Comparison of ENCODE assay signal across 12 mouse cellular contexts in the genomic region with DNA sequence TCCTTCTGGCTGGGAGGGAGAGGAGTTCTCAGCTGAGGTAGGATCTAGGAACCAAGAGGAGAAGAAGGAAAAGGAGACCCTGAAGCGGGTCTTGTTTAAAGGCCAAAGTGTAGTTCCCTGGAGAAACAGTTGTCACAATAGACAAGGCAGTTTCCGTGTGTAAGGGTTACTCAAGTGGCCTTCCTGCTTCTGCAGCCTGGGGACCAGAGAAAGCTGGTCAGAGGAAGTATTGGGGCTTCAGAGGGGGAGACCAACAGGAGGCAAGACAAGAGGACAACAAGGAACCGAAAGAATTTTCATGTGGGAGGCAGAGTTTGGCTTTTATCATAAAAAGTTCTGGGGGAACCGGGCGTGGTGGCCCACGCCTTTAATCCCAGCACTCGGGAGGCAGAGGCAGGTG. TPM values are rescaled to one million over a fixed set of nuclear protein-coding genes. Genes with fewer than 3 reads are reported as not detected.
DNase-seq lines count a peak whose midpoint lies in the region; ATAC-seq and TF ChIP-seq lines count a peak whose summit lies in the region.
"Had no signal": no experiment of that assay in that cellular context is flagged by ENCODE, and none has a peak within 500 bp of the region (broad histone marks: within the 10 kb centered on the region; RNA-seq: fewer than 3 reads in every experiment).

No protein-coding gene starts in this region.

- WGBS in liver, postnatal 0 days (ENCODE audit: insufficient replicate concordance): 42% methylated on average over 7 of the region's 7 CpGs
- WGBS in forebrain, embryonic 12.5 days: 90% methylated on average over 7 of the region's 7 CpGs

- no peaks in the 10 kb centered on the region for H3K36me3 ChIP-seq in liver, postnatal 0 days (replicated peaks; ENCODE audit: insufficient read depth, low read length)
- H3K36me3 ChIP-seq in forebrain, embryonic 12.5 days (replicated peaks): no peaks in the 10 kb centered on the region
- H3K36me3 ChIP-seq: limb, embryonic 13.5 days had no signal

- peak overlapping the region; percentile 74 for H3K27ac ChIP-seq in liver, postnatal 0 days (ENCODE audit: low read depth)
- H3K27ac ChIP-seq in forebrain, embryonic 12.5 days: no peak overlapping the region
- H3K27ac ChIP-seq: limb, embryonic 13.5 days had no signal

- TF ChIP-seq EP300 in liver, postnatal 0 days (IDR thresholded peaks at IDR 0.05; ENCODE audit: low read depth): no peak

- no peak for TF ChIP-seq CTCF in liver, postnatal 0 days (IDR thresholded peaks at IDR 0.05; ENCODE audit: low read depth)

- no peak overlapping the region for H3K9ac ChIP-seq in liver, postnatal 0 days (replicated peaks)
- H3K9ac ChIP-seq in forebrain, embryonic 12.5 days: no peak overlapping the region
- H3K9ac ChIP-seq: limb, embryonic 13.5 days had no signal

- H3K9me3 ChIP-seq in liver, postnatal 0 days (ENCODE audit: low read length): no peaks in the 10 kb centered on the region
- peaks cover 13% of the 10 kb centered on the region; the same call in 1 of the 2 replicates for H3K9me3 ChIP-seq in forebrain, embryonic 12.5 days

- no peak overlapping the region for H3K4me2 ChIP-seq in liver, postnatal 0 days (ENCODE audit: low read depth, low read length)
- H3K4me2 ChIP-seq in forebrain, embryonic 12.5 days: no peak overlapping the region
- H3K4me2 ChIP-seq: limb, embryonic 13.5 days had no signal

- no peaks in the 10 kb centered on the region for H3K27me3 ChIP-seq in liver, postnatal 0 days (ENCODE audit: insufficient read depth, low read length)
- no peaks in the 10 kb centered on the region for H3K27me3 ChIP-seq in forebrain, embryonic 12.5 days
- H3K27me3 ChIP-seq: limb, embryonic 13.5 days had no signal

- DNase-seq in kidney, adult 9 months: peak; percentile 11
- no peak for DNase-seq in kidney, adult 11 months
- DNase-seq in spleen, postnatal 36 days (ENCODE audit: low spot score in 2 of 2): peak; percentile 60 to 66
- DNase-seq in spleen, adult 12 weeks (ENCODE audit: low spot score): no peak
- DNase-seq in liver, postnatal 0 days: no peak
- DNase-seq in gastrocnemius, postnatal 10 days: no peak
- DNase-seq: cerebellum, adult 9-11 months; thymus, postnatal 4 days had no signal

- H3K4me3 ChIP-seq in liver, postnatal 0 days (ENCODE audit: low read depth, low read length): no peak overlapping the region
- no peak overlapping the region for H3K4me3 ChIP-seq in forebrain, embryonic 12.5 days (replicated peaks)
- H3K4me3 ChIP-seq: limb, embryonic 13.5 days had no signal

- H3K4me1 ChIP-seq in liver, postnatal 0 days (ENCODE audit: insufficient read depth): peaks cover 6% of the 10 kb centered on the region
- H3K4me1 ChIP-seq in forebrain, embryonic 12.5 days: no peaks in the 10 kb centered on the region
- H3K4me1 ChIP-seq: limb, embryonic 13.5 days had no signal

- ATAC-seq in liver, postnatal 0 days: no peak
- ATAC-seq in forebrain, embryonic 12.5 days (ENCODE audit: low FRiP score): no peak
- ATAC-seq: forebrain, embryonic 14.5 days had no signal

RNA-seq across cellular contexts. Expression of gene Themis2, which starts 20.2 kb away (rescaled TPM):
- 3.1 and 3.5 TPM in 2 replicates for polyA plus RNA-seq in liver, postnatal 0 days (2015; fragmentation: Nextera tagmentation; extraction: Ambion mirVana)
- total RNA-seq in gastrocnemius, postnatal 10 days (2021): 1 to 10 TPM; 1.6 to 2.8 TPM
- polyA plus RNA-seq in forebrain, embryonic 12.5 days (2016; fragmentation: Nextera tagmentation; extraction: Ambion mirVana): 0.29 and 0.67 TPM in 2 replicates
- polyA plus RNA-seq: C2C12 had no signal

RNA-seq across cellular contexts. Expression of gene Ppp1r8, which starts 26.6 kb away (rescaled TPM):
- polyA plus RNA-seq in liver, postnatal 0 days (2015; fragmentation: Nextera tagmentation; extraction: Ambion mirVana): 11.1 and 11.9 TPM in 2 replicates
- 10 to 100 TPM; 20.7 to 22.7 TPM for total RNA-seq in gastrocnemius, postnatal 10 days (2021)
- 73.7 and 74.7 TPM in 2 replicates for polyA plus RNA-seq in forebrain, embryonic 12.5 days (2016; fragmentation: Nextera tagmentation; extraction: Ambion mirVana)

RNA-seq across cellular contexts. Expression of gene Rpa2, which starts 48.3 kb away (rescaled TPM):
- polyA plus RNA-seq in liver, postnatal 0 days (2015; fragmentation: Nextera tagmentation; extraction: Ambion mirVana): 38.6 and 43.0 TPM in 2 replicates
- total RNA-seq in gastrocnemius, postnatal 10 days (2021): 10 to 100 TPM; 16.2 to 16.8 TPM
- polyA plus RNA-seq in forebrain, embryonic 12.5 days (2016; fragmentation: Nextera tagmentation; extraction: Ambion mirVana): 136 and 143 TPM in 2 replicates

RNA-seq across cellular contexts. Expression of gene Smpdl3b, which starts 59.4 kb away (rescaled TPM):
- 0.31 and 0.34 TPM in 2 replicates for polyA plus RNA-seq in liver, postnatal 0 days (2015; fragmentation: Nextera tagmentation; extraction: Ambion mirVana)
- 1 to 10 TPM; 2.8 to 3.6 TPM for total RNA-seq in gastrocnemius, postnatal 10 days (2021)
- polyA plus RNA-seq in forebrain, embryonic 12.5 days (2016; fragmentation: Nextera tagmentation; extraction: Ambion mirVana): 3.2 and 4.1 TPM in 2 replicates

Comparison
In these comparisons a context has a peak if more than half of its experiments do, and no peak if none do; other contexts are left out.
1. DNase-seq: peak in kidney, adult 9 months (single experiment) and spleen, postnatal 36 days (2 of 2); none in kidney, adult 11 months (single experiment), spleen, adult 12 weeks (single experiment), liver, postnatal 0 days (single experiment) and gastrocnemius, postnatal 10 days (single experiment).